Mouse (Mus musculus) forebrain, embryonic 14.5 days (tissue): ENCODE data around the gene Gm20388. TPM values are rescaled to one million over a fixed set of nuclear protein-coding genes. Genes with fewer than 3 reads are reported as not detected.

Experiments
- ATAC-seq: fragments of 200-750 bp; cut with Nextera tagmentation; 2 replicates; pipeline ENCODE4 v1.8.0; 2017; ENCODE audit warnings: mild to moderate bottlenecking, moderate library complexity
- DNase-seq: peaks from one replicate; pipeline ENCODE4 v3.0.0-alpha.2; 2015; ENCODE audit warnings: low spot score
- H3K27ac ChIP-seq: fragments of 300-500 bp; sonication (generic); 2 replicates; pipeline ENCODE4 v1.5.1; 2014; ENCODE audit warnings: low read depth, mild to moderate bottlenecking, control low read depth, low read length, moderate library complexity
- H3K27me3 ChIP-seq: fragments of 300-500 bp; sonication (generic); replicated peaks from 2 replicates; pipeline ENCODE4 v1.6.1; 2014; ENCODE audit warnings: low read length, control low read depth, mixed read lengths; ENCODE audit not compliant: control insufficient read depth, insufficient read depth
- H3K36me3 ChIP-seq: fragments of 300-500 bp; sonication (generic); 2 replicates; pipeline ENCODE4 v1.6.1; 2014; ENCODE audit warnings: low read length, control low read depth; ENCODE audit not compliant: control insufficient read depth, insufficient read depth
- H3K4me1 ChIP-seq: fragments of 300-500 bp; sonication (generic); 2 replicates; pipeline ENCODE4 v1.6.1; 2014; ENCODE audit warnings: antibody characterized with exemption, low read length, control low read depth; ENCODE audit not compliant: control insufficient read depth, insufficient read depth
- H3K4me2 ChIP-seq: fragments of 300-500 bp; sonication (generic); 2 replicates; pipeline ENCODE4 v1.6.1; 2014; ENCODE audit warnings: mild to moderate bottlenecking, control low read depth, low read length
- H3K4me3 ChIP-seq: fragments of 300-500 bp; sonication (generic); 2 replicates; pipeline ENCODE4 v1.5.1; 2014; ENCODE audit warnings: low read depth, low read length, control low read depth
- H3K9ac ChIP-seq: fragments of 300-500 bp; sonication (generic); 2 replicates; pipeline ENCODE4 v1.6.1; 2014; ENCODE audit warnings: mild to moderate bottlenecking, low read length, control low read depth, moderate library complexity
- H3K9me3 ChIP-seq: fragments of 300-500 bp; sonication (generic); replicated peaks from 2 replicates; pipeline ENCODE4 v1.6.1; 2016; ENCODE audit warnings: low read length, control low read depth, mixed read lengths; ENCODE audit not compliant: control insufficient read depth
- WGBS: fragments of 180-500 bp; shearing (Covaris S2); extraction: QIAGEN DNeasy Blood & Tissue Kit; methylation state at CpG from one replicate; pipeline ENCODE4 v1.1.7; 2014; 5-methylcytosine and 5-hydroxymethylcytosine counted together
- polyA plus RNA-seq: library from polyadenylated mRNA; unstranded; fragments of >200 nt; fragmentation: Nextera tagmentation; extraction: Ambion mirVana; gene quantifications from 2 replicates; pipeline ENCODE4 v1.2.1, GENCODE M21; 2014

Gm20388 gene
- polyA plus RNA-seq, 1 experiment from 2014 or later: 7.4 TPM

DNA sequence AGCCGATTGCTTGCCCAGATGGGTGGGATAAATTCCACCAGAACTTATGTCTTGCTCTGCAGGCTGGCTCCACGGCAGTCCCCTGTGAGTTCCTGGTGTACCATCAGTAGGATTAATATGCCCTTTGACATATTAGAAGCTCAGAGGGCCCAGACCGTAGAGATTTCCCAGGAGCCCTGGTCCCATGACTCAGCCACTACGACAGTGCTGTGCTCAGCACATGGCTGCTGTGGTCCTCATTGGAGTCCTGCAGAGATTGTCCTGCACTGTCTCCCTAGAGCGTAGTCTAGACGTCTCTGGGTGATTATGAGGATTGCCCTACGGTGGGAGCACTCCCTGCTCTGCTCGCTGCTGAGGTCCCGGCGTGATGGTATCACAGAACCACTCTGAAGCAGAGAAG, 4384.3 kb downstream of the Gm20388 start:
- Histone ChIP-seq H3K36me3 (no peaks in the 10 kb centered on the region), H3K27ac (no peak overlapping the region), H3K4me2 (no peak overlapping the region), H3K9ac (no peak overlapping the region), H3K4me3 (no peak overlapping the region), H3K9me3 (no peaks in the 10 kb centered on the region), H3K27me3 (no peaks in the 10 kb centered on the region), H3K4me1 (no peaks in the 10 kb centered on the region)
- DNase-seq: no peak
- 89% methylated on average over 10 of the region's 10 CpGs for WGBS
- ATAC-seq: no peak

DNA sequence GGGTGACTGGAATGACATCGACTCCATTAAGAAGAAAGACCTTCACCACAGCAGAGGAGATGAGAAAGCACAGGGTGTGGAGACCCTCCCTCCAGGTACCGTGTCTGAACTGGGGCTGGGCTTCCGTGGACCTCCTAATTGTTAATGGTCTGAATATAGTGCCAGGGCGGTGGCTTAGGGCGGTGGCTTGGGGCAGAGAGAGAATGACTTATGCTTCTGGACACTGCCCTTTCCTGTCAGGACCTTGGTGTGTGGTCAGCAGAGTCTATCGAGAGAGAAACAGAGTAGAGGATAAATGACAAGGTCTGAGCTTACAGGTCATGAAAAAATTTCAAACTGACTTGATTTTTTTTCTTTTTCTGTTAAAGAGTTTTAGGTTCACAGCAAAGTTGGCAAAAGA, 4384.7 kb downstream of the Gm20388 start:
- no peaks in the 10 kb centered on the region for H3K36me3 ChIP-seq
- H3K4me3 ChIP-seq: no peak overlapping the region
- no peak for DNase-seq
- H3K27ac ChIP-seq: no peak overlapping the region
- no peaks in the 10 kb centered on the region for H3K27me3 ChIP-seq
- H3K4me1 ChIP-seq: no peaks in the 10 kb centered on the region
- ATAC-seq: no peak
- WGBS: 93% methylated on average over 6 of the region's 6 CpGs
- no peaks in the 10 kb centered on the region for H3K9me3 ChIP-seq
- H3K4me2 ChIP-seq: no peak overlapping the region
- H3K9ac ChIP-seq: no peak overlapping the region

GRCm38 (mm10) chr8:124301512-124301911, 4390.9 kb downstream of the Gm20388 start:
- 99% methylated on average over 4 of the region's 4 CpGs for WGBS

DNA sequence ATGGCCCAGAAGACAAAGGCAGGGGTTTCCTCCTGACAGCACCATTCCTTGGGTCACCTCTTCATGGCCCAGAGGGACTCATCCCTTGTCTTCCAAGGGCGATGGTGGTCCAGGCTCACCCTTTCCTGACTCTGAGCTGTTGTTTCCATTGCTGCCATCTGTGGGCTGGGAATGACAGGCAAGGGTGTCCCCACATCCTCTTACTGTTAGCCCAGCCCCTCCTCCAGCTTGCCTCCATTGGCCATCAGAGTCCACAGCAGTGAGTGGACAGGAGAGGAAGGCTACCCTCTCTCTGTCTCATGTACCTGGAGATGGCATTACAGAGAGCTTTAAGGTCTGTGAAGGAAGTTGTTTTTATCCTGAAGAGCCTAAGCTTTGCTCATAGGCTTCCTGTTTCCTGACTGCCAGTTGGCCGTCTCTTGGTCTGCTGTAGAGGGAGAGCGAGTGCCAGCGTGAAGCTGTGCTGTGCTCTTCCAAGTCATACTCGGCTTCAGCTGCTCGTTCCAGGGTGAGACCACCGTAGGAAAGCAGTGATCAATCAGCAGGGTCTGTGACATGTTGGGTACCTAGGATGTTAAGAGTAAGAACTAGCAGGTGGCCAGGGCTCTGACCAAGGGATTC, 4391.4 kb downstream of the Gm20388 start:
- Histone ChIP-seq H3K36me3 (peaks cover 5% of the 10 kb centered on the region; the same call in 1 of the 2 replicates), H3K4me1 (no peaks in the 10 kb centered on the region), H3K4me3 (no peak overlapping the region), H3K9me3 (no peaks in the 10 kb centered on the region), H3K27ac (peak overlapping the region; percentile 7; the same call in 1 of the 2 replicates), H3K27me3 (no peaks in the 10 kb centered on the region), H3K9ac (no peak overlapping the region), H3K4me2 (no peak overlapping the region)
- ATAC-seq (no peak), DNase-seq (no peak)
- WGBS: 95% methylated on average over 7 of the region's 7 CpGs

More at GRCm38 (mm10) chr8:124301512-124301911, 4390.9 kb downstream of the Gm20388 start:
- Histone ChIP-seq H3K4me2 (no peak overlapping the region), H3K27ac (peak overlapping the region; percentile 7; the same call in 1 of the 2 replicates), H3K36me3 (peaks cover 5% of the 10 kb centered on the region; the same call in 1 of the 2 replicates), H3K4me1 (no peaks in the 10 kb centered on the region), H3K27me3 (no peaks in the 10 kb centered on the region), H3K9ac (no peak overlapping the region), H3K9me3 (no peaks in the 10 kb centered on the region), H3K4me3 (no peak overlapping the region)
- DNase-seq (no peak), ATAC-seq (no peak)

- H3K4me2 ChIP-seq: no peak overlapping the region
- no peaks in the 10 kb centered on the region for H3K9me3 ChIP-seq
- H3K27me3 ChIP-seq: no peaks in the 10 kb centered on the region
- H3K4me3 ChIP-seq: no peak overlapping the region
- no peak for DNase-seq
- no peak for ATAC-seq
- no peak overlapping the region for H3K9ac ChIP-seq
- no peak overlapping the region for H3K27ac ChIP-seq
- peaks cover 10% of the 10 kb centered on the region for H3K36me3 ChIP-seq
- WGBS: 93% methylated on average over 15 of the region's 15 CpGs
- no peaks in the 10 kb centered on the region for H3K4me1 ChIP-seq
Measured at GRCm38 (mm10) chr8:124303211-124303902, 4392.7 kb downstream of the Gm20388 start.

DNA sequence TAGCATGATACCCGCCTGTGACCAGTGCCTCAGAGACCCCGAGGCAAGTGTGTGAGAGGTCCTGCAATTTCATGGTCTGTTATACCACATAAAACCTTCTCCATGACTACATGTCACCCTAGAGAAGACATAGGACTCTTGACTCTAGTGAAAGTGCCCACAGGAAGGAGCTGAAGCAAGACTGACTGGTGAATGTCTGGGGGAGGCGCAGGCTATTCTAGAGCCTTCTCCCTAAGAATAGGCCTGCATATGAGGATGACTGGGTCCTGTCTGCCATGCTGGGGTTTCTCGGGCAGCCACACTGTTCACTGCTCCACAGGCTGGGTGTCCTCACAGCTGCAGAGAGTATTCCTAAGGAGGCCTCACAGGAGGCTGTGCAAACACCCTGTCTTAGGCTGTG, 4393.5 kb downstream of the Gm20388 start:
- Histone ChIP-seq H3K4me3 (no peak overlapping the region), H3K27ac (no peak overlapping the region), H3K4me2 (no peak overlapping the region), H3K27me3 (no peaks in the 10 kb centered on the region), H3K9me3 (no peaks in the 10 kb centered on the region), H3K9ac (no peak overlapping the region), H3K36me3 (peaks cover 10% of the 10 kb centered on the region), H3K4me1 (no peaks in the 10 kb centered on the region)
- ATAC-seq (no peak), DNase-seq (no peak)
- 90% methylated on average over 4 of the region's 4 CpGs for WGBS

GRCm38 (mm10) chr8:124306574-124306973, 4395.9 kb downstream of the Gm20388 start:
- H3K27me3 ChIP-seq: no peaks in the 10 kb centered on the region
- H3K27ac ChIP-seq: no peak overlapping the region; the same call in 1 of the 2 replicates
- H3K9ac ChIP-seq: no peak overlapping the region
- no peaks in the 10 kb centered on the region for H3K9me3 ChIP-seq
- no peak for ATAC-seq
- DNase-seq: no peak
- 64% methylated on average over 7 of the region's 7 CpGs for WGBS
- H3K4me1 ChIP-seq: no peaks in the 10 kb centered on the region
- H3K4me2 ChIP-seq: no peak overlapping the region
- H3K4me3 ChIP-seq: no peak overlapping the region
- H3K36me3 ChIP-seq: peaks cover 10% of the 10 kb centered on the region

DNA sequence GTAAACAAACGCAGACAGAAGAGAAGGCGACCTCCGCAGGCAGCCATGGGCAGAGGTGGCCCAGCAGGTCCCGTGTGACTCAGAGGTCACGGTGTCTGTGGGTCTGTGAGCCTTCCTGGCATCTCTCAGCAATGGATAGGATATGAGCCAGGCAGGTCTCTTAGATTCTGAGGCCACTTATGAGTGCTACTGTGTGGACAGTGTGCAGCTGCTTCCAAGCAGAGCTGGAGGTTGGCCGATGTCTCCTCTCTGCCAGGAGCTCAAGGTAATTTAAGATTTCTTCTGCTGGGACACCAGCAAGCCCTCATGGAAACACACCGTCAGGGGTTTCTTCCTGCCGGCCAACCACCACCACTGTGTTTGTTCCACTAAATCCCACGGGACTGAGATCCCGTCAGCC, 4397.1 kb downstream of the Gm20388 start:
- no peak for ATAC-seq
- WGBS: 94% methylated on average over 10 of the region's 10 CpGs
- no peaks in the 10 kb centered on the region for H3K4me1 ChIP-seq

GRCm38 (mm10) chr8:124310509-124310908, 4399.9 kb downstream of the Gm20388 start:
- H3K27me3 ChIP-seq: no peaks in the 10 kb centered on the region
- ATAC-seq (no peak), DNase-seq (no peak)
- peaks cover 8% of the 10 kb centered on the region for H3K4me1 ChIP-seq
- no peak overlapping the region for H3K4me3 ChIP-seq
- peaks cover 5% of the 10 kb centered on the region for H3K36me3 ChIP-seq
- H3K9me3 ChIP-seq: no peaks in the 10 kb centered on the region
- WGBS: 97% methylated on average over 13 of the region's 13 CpGs
- no peak overlapping the region for H3K4me2 ChIP-seq
- H3K27ac ChIP-seq: no peak overlapping the region
- H3K9ac ChIP-seq: no peak overlapping the region

More for the DNA sequence above, 4397.1 kb downstream of the Gm20388 start:
- no peak overlapping the region for H3K27ac ChIP-seq
- no peak overlapping the region for H3K4me2 ChIP-seq
- no peak for DNase-seq
- no peaks in the 10 kb centered on the region for H3K27me3 ChIP-seq
- no peak overlapping the region for H3K4me3 ChIP-seq
- no peak overlapping the region for H3K9ac ChIP-seq
- H3K9me3 ChIP-seq: no peaks in the 10 kb centered on the region
- H3K36me3 ChIP-seq: peaks cover 10% of the 10 kb centered on the region
